Mouse (Mus musculus): ENCODE measurements around the gene Trim31. TPM values are rescaled to one million over a fixed set of nuclear protein-coding genes. Genes with fewer than 3 reads are reported as not detected.

Gene Trim31
- polyA plus RNA-seq, 1 experiment from 2014 or later: not detected

DNA sequence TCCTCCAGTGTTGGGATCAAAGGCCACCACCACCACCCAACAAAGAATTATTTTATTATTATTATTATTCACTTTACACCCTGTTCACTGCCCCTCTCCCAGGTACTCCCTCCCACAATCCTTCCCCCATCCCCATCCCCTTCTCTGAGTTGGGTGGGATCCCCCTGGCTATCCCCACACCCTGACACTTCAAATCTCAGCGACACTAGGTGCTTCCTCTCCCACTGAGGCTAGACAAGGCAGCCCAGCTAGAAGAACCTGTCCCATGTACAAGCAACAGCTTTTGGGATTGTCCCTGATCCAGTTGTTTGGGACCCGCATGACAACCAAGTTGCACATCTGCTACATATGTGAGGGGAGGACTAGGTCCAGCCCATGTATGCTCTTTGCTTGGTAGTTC lies 54.7 kb downstream of the Trim31 start:
- Histone ChIP-seq H3K27ac (no peak overlapping the region), H3K36me3 (peaks cover 34% of the 10 kb centered on the region), H3K27me3 (no peaks in the 10 kb centered on the region), H3K9me3 (no peaks in the 10 kb centered on the region), H3K4me3 (replicated peaks) (no peak overlapping the region), H3K4me2 (replicated peaks) (no peak overlapping the region), H3K9ac (replicated peaks) (no peak overlapping the region), H3K4me1 (replicated peaks) (peaks cover 29% of the 10 kb centered on the region)
- 91% methylated on average over 2 of the region's 2 CpGs for WGBS
- no peak for ATAC-seq

DNA sequence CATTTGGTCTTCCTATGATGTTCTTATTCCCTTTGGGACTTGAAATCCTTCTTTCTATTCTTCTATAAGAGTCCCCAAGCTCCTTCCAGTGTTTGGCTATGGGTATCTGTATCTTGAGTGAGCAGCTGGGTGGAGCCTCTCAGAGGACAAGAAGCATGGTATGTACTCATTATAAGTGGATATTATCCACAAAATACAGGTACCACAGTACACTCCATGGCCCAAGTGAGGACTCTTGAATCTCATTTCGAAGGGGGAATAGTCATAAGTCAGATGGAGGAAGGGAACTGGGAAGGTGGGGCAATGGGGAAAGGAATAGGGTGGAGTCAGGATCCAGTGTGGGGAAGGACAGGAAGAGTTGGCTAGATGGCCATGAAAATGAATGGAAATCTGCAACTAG lies 55.1 kb downstream of the Trim31 start:
- no peak overlapping the region for H3K9ac ChIP-seq (replicated peaks)
- H3K9me3 ChIP-seq: no peaks in the 10 kb centered on the region
- H3K27ac ChIP-seq: no peak overlapping the region
- 87% methylated on average over 1 of the region's 1 CpGs for WGBS
- ATAC-seq: no peak
- peaks cover 34% of the 10 kb centered on the region for H3K36me3 ChIP-seq
- no peak overlapping the region for H3K4me3 ChIP-seq (replicated peaks)
- no peaks in the 10 kb centered on the region for H3K27me3 ChIP-seq
- peaks cover 28% of the 10 kb centered on the region for H3K4me1 ChIP-seq (replicated peaks)
- no peak overlapping the region for H3K4me2 ChIP-seq (replicated peaks)

DNA sequence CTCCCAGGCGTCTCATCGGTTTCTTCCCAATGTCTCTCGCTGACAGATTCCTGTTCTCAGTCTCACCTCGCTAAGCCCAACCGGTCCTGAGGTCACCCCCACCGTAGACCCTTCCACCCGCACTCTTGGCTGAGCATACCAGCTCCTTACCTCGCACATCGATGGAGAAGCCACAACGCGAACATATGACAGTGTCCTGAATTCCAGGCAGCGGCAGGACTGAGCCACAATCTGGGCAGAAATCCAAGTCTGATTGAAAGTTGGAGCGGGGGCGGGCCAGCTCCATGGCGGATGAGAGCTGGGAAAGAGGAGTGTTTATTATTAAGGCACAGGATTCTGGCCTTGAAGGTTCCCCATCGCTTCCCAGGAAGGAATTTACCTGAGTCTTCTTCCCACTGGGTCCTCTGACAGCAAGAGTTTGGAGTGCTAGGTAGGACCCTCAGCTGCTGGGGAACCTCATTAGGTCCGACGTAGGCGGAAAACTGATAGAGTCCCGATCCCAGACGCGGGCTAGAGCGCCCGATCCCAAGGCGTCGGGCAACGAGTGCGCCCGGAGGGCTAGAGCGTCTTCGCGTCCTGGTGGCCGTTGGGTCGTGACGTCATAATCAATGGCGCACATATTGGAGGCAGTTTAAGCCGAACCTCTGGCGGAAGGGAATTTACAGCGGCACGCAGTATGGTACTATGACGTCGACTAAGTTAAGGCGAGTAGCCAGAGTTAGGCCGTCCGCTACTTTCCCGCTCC lies 60.3 kb downstream of the Trim31 start, which contains the start of the genes Znrd1 and Znrd1as:
Gene Znrd1 (minus strand): TSS at position 561 of the 745 bp plus-strand sequence.
Gene Znrd1as (plus strand): TSS at position 594 of the 745 bp plus-strand sequence.
- H3K27ac ChIP-seq: peak within 1 kb of the TSS; percentile 70
- peak within 1 kb of the TSS; percentile 84 for H3K4me2 ChIP-seq (replicated peaks)
- no peaks in the 10 kb centered on the region for H3K27me3 ChIP-seq
- H3K9me3 ChIP-seq: no peaks in the 10 kb centered on the region
- ATAC-seq: peak; percentile 98
- under 1% methylated on average over 46 of the region's 46 CpGs for WGBS
- peak within 1 kb of the TSS; percentile 68 for H3K4me3 ChIP-seq (replicated peaks)
- peaks cover 18% of the 10 kb centered on the region for H3K4me1 ChIP-seq (replicated peaks)
- peak within 1 kb of the TSS; percentile 84 for H3K9ac ChIP-seq (replicated peaks)
- H3K36me3 ChIP-seq: peaks cover 15% of the 10 kb centered on the region

DNA sequence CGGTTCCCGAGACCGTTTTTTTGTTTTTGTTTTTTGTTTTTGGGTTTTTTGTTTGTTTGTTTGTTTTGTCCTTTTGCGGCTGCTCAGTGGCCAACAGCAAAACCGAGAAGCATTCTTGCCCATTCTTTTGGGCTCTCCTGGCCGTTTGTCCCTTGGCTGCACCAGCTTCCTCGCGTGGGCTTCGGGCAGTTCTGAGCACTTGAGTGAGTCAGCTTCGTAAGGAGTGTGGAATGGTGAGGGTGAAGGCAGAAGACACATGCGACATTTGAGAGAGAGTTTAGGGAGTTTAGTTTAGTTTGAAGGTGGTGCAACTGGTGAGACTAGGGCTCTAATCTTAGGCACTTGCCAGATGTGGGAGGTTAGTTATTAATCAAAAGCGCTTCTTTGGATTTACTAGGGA lies 61.0 kb downstream of the Trim31 start:
- peak overlapping the region; percentile 70 for H3K9ac ChIP-seq (replicated peaks)
- 11% methylated on average over 12 of the region's 12 CpGs for WGBS
- peak overlapping the region; percentile 68 for H3K4me3 ChIP-seq (replicated peaks)
- peak overlapping the region; percentile 84 for H3K4me2 ChIP-seq (replicated peaks)
- no peaks in the 10 kb centered on the region for H3K9me3 ChIP-seq
- no peaks in the 10 kb centered on the region for H3K27me3 ChIP-seq
- peaks cover 18% of the 10 kb centered on the region for H3K4me1 ChIP-seq (replicated peaks)
- peak; percentile 25 for ATAC-seq
- peak overlapping the region; percentile 35; the same call in 1 of the 2 replicates for H3K27ac ChIP-seq
- peaks cover 11% of the 10 kb centered on the region for H3K36me3 ChIP-seq

Other genes starting within 250 kb of the Trim31 start
- not detected in 2 replicates for gene H2-M1, start 225.9 kb upstream of the Trim31 start, polyA plus RNA-seq (2015; fragmentation: Nextera tagmentation; extraction: Ambion mirVana)
- not detected in 2 replicates for gene H2-M10.5, start 125.2 kb upstream of the Trim31 start, polyA plus RNA-seq (2015; fragmentation: Nextera tagmentation; extraction: Ambion mirVana)
- gene H2-M10.6, start 85.9 kb upstream of the Trim31 start, polyA plus RNA-seq (2015; fragmentation: Nextera tagmentation; extraction: Ambion mirVana): not detected in 2 replicates
- 46.4 and 46.6 TPM in 2 replicates for gene Trim26, start 61.0 kb upstream of the Trim31 start, polyA plus RNA-seq (2015; fragmentation: Nextera tagmentation; extraction: Ambion mirVana)
- 0.22 and 0.58 TPM in 2 replicates for gene Trim15, start 30.9 kb upstream of the Trim31 start, polyA plus RNA-seq (2015; fragmentation: Nextera tagmentation; extraction: Ambion mirVana)
- gene Trim10, start 28.5 kb upstream of the Trim31 start, polyA plus RNA-seq (2015; fragmentation: Nextera tagmentation; extraction: Ambion mirVana): 1.2 and 2.0 TPM in 2 replicates
- gene Trim40, start 8.0 kb upstream of the Trim31 start, polyA plus RNA-seq (2015; fragmentation: Nextera tagmentation; extraction: Ambion mirVana): not detected in 2 replicates
- gene Rnf39, start 44.8 kb downstream of the Trim31 start, polyA plus RNA-seq (2015; fragmentation: Nextera tagmentation; extraction: Ambion mirVana): 0.63 and 0.70 TPM in 2 replicates
- 172 and 177 TPM in 2 replicates for gene Ppp1r11, start 53.6 kb downstream of the Trim31 start, polyA plus RNA-seq (2015; fragmentation: Nextera tagmentation; extraction: Ambion mirVana)
- gene Znrd1, start 60.4 kb downstream of the Trim31 start, polyA plus RNA-seq (2015; fragmentation: Nextera tagmentation; extraction: Ambion mirVana): 68.3 and 71.8 TPM in 2 replicates
- gene Znrd1as, start 60.5 kb downstream of the Trim31 start, polyA plus RNA-seq (2015; fragmentation: Nextera tagmentation; extraction: Ambion mirVana): 4.8 and 6.5 TPM in 2 replicates
- gene 2410137M14Rik, start 83.1 kb downstream of the Trim31 start, polyA plus RNA-seq (2015; fragmentation: Nextera tagmentation; extraction: Ambion mirVana): 0.43 and 0.57 TPM in 2 replicates
- gene H2-M5, start 91.4 kb downstream of the Trim31 start, polyA plus RNA-seq (2015; fragmentation: Nextera tagmentation; extraction: Ambion mirVana): 3.9 TPM in 2 replicates
- 262 and 272 TPM in 2 replicates for gene Zfp57, start 103.0 kb downstream of the Trim31 start, polyA plus RNA-seq (2015; fragmentation: Nextera tagmentation; extraction: Ambion mirVana)
- 1.6 TPM in 2 replicates for gene Mog, start 125.3 kb downstream of the Trim31 start, polyA plus RNA-seq (2015; fragmentation: Nextera tagmentation; extraction: Ambion mirVana)
- gene Gabbr1, start 147.8 kb downstream of the Trim31 start, polyA plus RNA-seq (2015; fragmentation: Nextera tagmentation; extraction: Ambion mirVana): 46.7 and 53.2 TPM in 2 replicates
- not detected in 2 replicates for gene Olfr90, start 190.4 kb downstream of the Trim31 start, polyA plus RNA-seq (2015; fragmentation: Nextera tagmentation; extraction: Ambion mirVana)
- gene Olfr91, start 200.2 kb downstream of the Trim31 start, polyA plus RNA-seq (2015; fragmentation: Nextera tagmentation; extraction: Ambion mirVana): not detected in 2 replicates
- not detected in 2 replicates for gene Olfr92, start 222.0 kb downstream of the Trim31 start, polyA plus RNA-seq (2015; fragmentation: Nextera tagmentation; extraction: Ambion mirVana)

Data from midbrain, embryonic 13.5 days (tissue).